Mouse (Mus musculus): ENCODE data around the gene Prkg1. TPM values are rescaled to one million over a fixed set of nuclear protein-coding genes. Genes with fewer than 3 reads are reported as not detected.

Gene Prkg1
- polyA plus RNA-seq, 1 experiment from 2014 or later: 5.7 TPM

GRCm38 (mm10) chr19:30942369-30942992 lies 822.4 kb downstream of the Prkg1 start:
- Histone ChIP-seq H3K4me1 (replicated peaks) (no peaks in the 10 kb centered on the region), H3K27me3 (no peaks in the 10 kb centered on the region), H3K27ac (no peak overlapping the region), H3K4me2 (no peak overlapping the region), H3K4me3 (replicated peaks) (no peak overlapping the region), H3K9ac (replicated peaks) (no peak overlapping the region), H3K9me3 (no peaks in the 10 kb centered on the region), H3K36me3 (no peaks in the 10 kb centered on the region)
- ATAC-seq (ENCODE audit: insufficient number of reproducible peaks, insufficient read depth, low FRiP score, low TSS enrichment, low read depth): no peak
- 73% methylated on average over 5 of the region's 5 CpGs for WGBS

GRCm38 (mm10) chr19:30938058-30938457 lies 826.8 kb downstream of the Prkg1 start:
- Histone ChIP-seq H3K9ac (replicated peaks) (no peak overlapping the region), H3K36me3 (no peaks in the 10 kb centered on the region), H3K4me3 (replicated peaks) (no peak overlapping the region), H3K9me3 (no peaks in the 10 kb centered on the region), H3K4me2 (no peak overlapping the region), H3K27me3 (no peaks in the 10 kb centered on the region), H3K4me1 (replicated peaks) (no peaks in the 10 kb centered on the region), H3K27ac (no peak overlapping the region)
- no peak for ATAC-seq (ENCODE audit: insufficient number of reproducible peaks, insufficient read depth, low FRiP score, low TSS enrichment, low read depth)
- WGBS: 86% methylated on average over 2 of the region's 2 CpGs

GRCm38 (mm10) chr19:30931469-30932192 lies 833.2 kb downstream of the Prkg1 start:
- H3K27me3 ChIP-seq: no peaks in the 10 kb centered on the region
- H3K9me3 ChIP-seq: no peaks in the 10 kb centered on the region
- no peak for ATAC-seq (ENCODE audit: insufficient number of reproducible peaks, insufficient read depth, low FRiP score, low TSS enrichment, low read depth)
- no peak overlapping the region for H3K4me3 ChIP-seq (replicated peaks)
- no peak overlapping the region for H3K27ac ChIP-seq
- no peaks in the 10 kb centered on the region for H3K4me1 ChIP-seq (replicated peaks)
- H3K9ac ChIP-seq (replicated peaks): no peak overlapping the region
- WGBS: 89% methylated on average over 5 of the region's 5 CpGs
- no peak overlapping the region for H3K4me2 ChIP-seq
- H3K36me3 ChIP-seq: no peaks in the 10 kb centered on the region

GRCm38 (mm10) chr19:30924032-30924431 lies 840.8 kb downstream of the Prkg1 start:
- WGBS: 80% methylated on average over 1 of the region's 1 CpGs
- no peak for ATAC-seq (ENCODE audit: insufficient number of reproducible peaks, insufficient read depth, low FRiP score, low TSS enrichment, low read depth)
- H3K4me2 ChIP-seq: no peak overlapping the region

GRCm38 (mm10) chr19:30902290-30902689 lies 862.5 kb downstream of the Prkg1 start:
- H3K4me3 ChIP-seq (replicated peaks): no peak overlapping the region
- no peaks in the 10 kb centered on the region for H3K27me3 ChIP-seq
- no peak overlapping the region for H3K9ac ChIP-seq (replicated peaks)
- ATAC-seq (ENCODE audit: insufficient number of reproducible peaks, insufficient read depth, low FRiP score, low TSS enrichment, low read depth): no peak
- no peaks in the 10 kb centered on the region for H3K9me3 ChIP-seq
- H3K27ac ChIP-seq: no peak overlapping the region
- H3K4me1 ChIP-seq (replicated peaks): no peaks in the 10 kb centered on the region; the same call in 1 of the 2 replicates
- H3K36me3 ChIP-seq: no peaks in the 10 kb centered on the region
- H3K4me2 ChIP-seq: no peak overlapping the region

More at GRCm38 (mm10) chr19:30924032-30924431, 840.8 kb downstream of the Prkg1 start:
- Histone ChIP-seq H3K4me3 (replicated peaks) (no peak overlapping the region), H3K27ac (no peak overlapping the region), H3K36me3 (no peaks in the 10 kb centered on the region), H3K9me3 (no peaks in the 10 kb centered on the region), H3K27me3 (no peaks in the 10 kb centered on the region), H3K4me1 (replicated peaks) (no peaks in the 10 kb centered on the region), H3K9ac (replicated peaks) (no peak overlapping the region)

- 79% methylated on average over 3 of the region's 3 CpGs for WGBS
- no peak overlapping the region for H3K27ac ChIP-seq
- no peaks in the 10 kb centered on the region for H3K9me3 ChIP-seq
- no peaks in the 10 kb centered on the region; the same call in 1 of the 2 replicates for H3K4me1 ChIP-seq (replicated peaks)
- H3K27me3 ChIP-seq: no peaks in the 10 kb centered on the region
- H3K4me2 ChIP-seq: no peak overlapping the region
- H3K36me3 ChIP-seq: no peaks in the 10 kb centered on the region
- no peak overlapping the region for H3K9ac ChIP-seq (replicated peaks)
- ATAC-seq (ENCODE audit: insufficient number of reproducible peaks, insufficient read depth, low FRiP score, low TSS enrichment, low read depth): no peak
- H3K4me3 ChIP-seq (replicated peaks): no peak overlapping the region
Observed at GRCm38 (mm10) chr19:30901025-30901424, 863.8 kb downstream of the Prkg1 start.

GRCm38 (mm10) chr19:30890377-30890776 lies 874.5 kb downstream of the Prkg1 start:
- ATAC-seq (ENCODE audit: insufficient number of reproducible peaks, insufficient read depth, low FRiP score, low TSS enrichment, low read depth): no peak
- Histone ChIP-seq H3K9me3 (no peaks in the 10 kb centered on the region), H3K4me1 (replicated peaks) (no peaks in the 10 kb centered on the region), H3K4me2 (no peak overlapping the region), H3K27ac (no peak overlapping the region), H3K9ac (replicated peaks) (no peak overlapping the region), H3K27me3 (no peaks in the 10 kb centered on the region), H3K4me3 (replicated peaks) (no peak overlapping the region), H3K36me3 (no peaks in the 10 kb centered on the region)
- 84% methylated on average over 2 of the region's 2 CpGs for WGBS

- ATAC-seq (ENCODE audit: insufficient number of reproducible peaks, insufficient read depth, low FRiP score, low TSS enrichment, low read depth): no peak
- Histone ChIP-seq H3K36me3 (no peaks in the 10 kb centered on the region), H3K9me3 (no peaks in the 10 kb centered on the region), H3K9ac (replicated peaks) (no peak overlapping the region), H3K27ac (no peak overlapping the region), H3K4me3 (replicated peaks) (no peak overlapping the region), H3K4me1 (replicated peaks) (no peaks in the 10 kb centered on the region), H3K4me2 (no peak overlapping the region), H3K27me3 (no peaks in the 10 kb centered on the region)
- WGBS: 55% methylated on average over 3 of the region's 3 CpGs
Observed at GRCm38 (mm10) chr19:30889851-30890250, 875.0 kb downstream of the Prkg1 start.

GRCm38 (mm10) chr19:30861441-30861840 lies 903.4 kb downstream of the Prkg1 start:
- no peak overlapping the region for H3K4me2 ChIP-seq
- ATAC-seq (ENCODE audit: insufficient number of reproducible peaks, insufficient read depth, low FRiP score, low TSS enrichment, low read depth): no peak

GRCm38 (mm10) chr19:30851023-30851422 lies 913.8 kb downstream of the Prkg1 start:
- Histone ChIP-seq H3K4me3 (replicated peaks) (no peak overlapping the region), H3K27ac (no peak overlapping the region), H3K9ac (replicated peaks) (no peak overlapping the region), H3K27me3 (no peaks in the 10 kb centered on the region), H3K9me3 (no peaks in the 10 kb centered on the region), H3K36me3 (no peaks in the 10 kb centered on the region), H3K4me1 (replicated peaks) (peaks cover 2% of the 10 kb centered on the region; the same call in 1 of the 2 replicates), H3K4me2 (no peak overlapping the region)
- no peak for ATAC-seq (ENCODE audit: insufficient number of reproducible peaks, insufficient read depth, low FRiP score, low TSS enrichment, low read depth)
- WGBS: 40% methylated on average over 4 of the region's 4 CpGs

More at GRCm38 (mm10) chr19:30861441-30861840, 903.4 kb downstream of the Prkg1 start:
- H3K27ac ChIP-seq: no peak overlapping the region
- no peaks in the 10 kb centered on the region for H3K4me1 ChIP-seq (replicated peaks)
- H3K9me3 ChIP-seq: no peaks in the 10 kb centered on the region
- H3K9ac ChIP-seq (replicated peaks): no peak overlapping the region
- no peaks in the 10 kb centered on the region for H3K27me3 ChIP-seq
- H3K36me3 ChIP-seq: no peaks in the 10 kb centered on the region
- WGBS: 78% methylated on average over 4 of the region's 4 CpGs
- no peak overlapping the region for H3K4me3 ChIP-seq (replicated peaks)

GRCm38 (mm10) chr19:30844916-30845315 lies 919.9 kb downstream of the Prkg1 start:
- no peak overlapping the region for H3K4me2 ChIP-seq
- H3K27me3 ChIP-seq: no peaks in the 10 kb centered on the region
- H3K9ac ChIP-seq (replicated peaks): no peak overlapping the region
- H3K27ac ChIP-seq: no peak overlapping the region
- WGBS: 74% methylated on average over 4 of the region's 4 CpGs
- peaks cover 9% of the 10 kb centered on the region for H3K4me1 ChIP-seq (replicated peaks)
- no peaks in the 10 kb centered on the region for H3K9me3 ChIP-seq
- no peak overlapping the region for H3K4me3 ChIP-seq (replicated peaks)
- H3K36me3 ChIP-seq: no peaks in the 10 kb centered on the region
- ATAC-seq (ENCODE audit: insufficient number of reproducible peaks, insufficient read depth, low FRiP score, low TSS enrichment, low read depth): no peak

All from limb, embryonic 12.5 days (tissue).